Comparison of ENCODE assay signal across 19 mouse cellular contexts in the genomic region with DNA sequence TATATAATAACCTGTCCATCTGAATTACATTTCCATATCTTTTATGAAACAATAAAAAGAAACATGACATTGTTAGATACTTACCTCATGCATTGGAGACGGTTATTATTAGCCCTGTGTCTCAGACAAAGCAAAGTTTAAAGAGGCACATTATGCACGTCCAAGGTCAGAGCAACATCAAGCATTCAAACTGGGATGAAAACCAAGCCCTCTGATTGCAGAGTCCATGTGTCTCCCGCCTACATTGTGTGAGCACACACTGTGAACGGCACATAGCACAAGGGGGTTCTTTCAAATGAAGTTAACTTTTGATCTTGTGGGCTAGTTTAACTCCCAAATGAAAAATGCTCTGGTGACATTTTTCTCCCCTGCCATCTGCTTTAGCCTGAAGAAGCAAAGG.
"Had no signal": no experiment of that assay in that cellular context is flagged by ENCODE, and none has a peak within 500 bp of the region (broad histone marks: within the 10 kb centered on the region; RNA-seq: fewer than 3 reads in every experiment).

No protein-coding gene starts in this region.

- H3K27ac ChIP-seq: intestine, embryonic 15.5 days; left cerebral cortex, adult 2 months; liver, embryonic 13.5 days; stomach, embryonic 15.5 days had no signal

- H3K36me3 ChIP-seq: intestine, embryonic 15.5 days; liver, embryonic 13.5 days; neural tube, embryonic 13.5 days; stomach, embryonic 15.5 days had no signal

- H3K4me1 ChIP-seq: liver, embryonic 13.5 days; megakaryocyte, embryonic 14.5 days; stomach, embryonic 15.5 days had no signal

- DNase-seq: kidney, adult 18-20 months; kidney, postnatal 10 days; kidney, postnatal 36 days; layer of hippocampus, postnatal 36 days; liver, embryonic 13.5 days; lung, adult 2 months; lung, postnatal 36 days; midbrain, embryonic 14.5 days; retina, postnatal 1 day; right cerebral cortex, postnatal 25 days; spleen, adult 18-20 months; thymus, postnatal 36 days had no signal

- H3K27me3 ChIP-seq: intestine, embryonic 15.5 days; liver, embryonic 13.5 days; megakaryocyte, embryonic 14.5 days; neural tube, embryonic 13.5 days; stomach, embryonic 15.5 days had no signal

- H3K9ac ChIP-seq: intestine, embryonic 15.5 days; liver, embryonic 13.5 days; neural tube, embryonic 13.5 days; stomach, embryonic 15.5 days had no signal

- ATAC-seq: intestine, embryonic 15.5 days; lung, postnatal 0 days had no signal

- H3K4me2 ChIP-seq: intestine, embryonic 15.5 days; liver, embryonic 13.5 days; midbrain, embryonic 11.5 days; neural tube, embryonic 13.5 days; stomach, embryonic 15.5 days had no signal

- H3K4me3 ChIP-seq: intestine, embryonic 15.5 days; left cerebral cortex, adult 2 months; liver, embryonic 13.5 days; megakaryocyte, embryonic 14.5 days; neural tube, embryonic 13.5 days; stomach, embryonic 15.5 days had no signal

- H3K9me3 ChIP-seq: intestine, embryonic 15.5 days; liver, embryonic 13.5 days; megakaryocyte, embryonic 14.5 days; neural tube, embryonic 13.5 days; stomach, embryonic 15.5 days had no signal
